Mouse (Mus musculus) hindbrain, embryonic 14.5 days (tissue): ENCODE measurements at regions not wholly inside any gene's neighbourhood (a gene's known extent, or its start where the extent isn't known, plus 50 kb on each side); places are given as distances from the start of the nearest gene placed in this dataset.

Experiments
- ATAC-seq: fragments of 200-750 bp; cut with Nextera tagmentation; 2 replicates; pipeline ENCODE4 v1.8.0; 2017; ENCODE audit warnings: moderate number of reproducible peaks, mild to moderate bottlenecking, moderate TSS enrichment, moderate library complexity; ENCODE audit not compliant: low FRiP score
- DNase-seq: peaks from one replicate; pipeline ENCODE4 v3.0.0-alpha.2; 2015; ENCODE audit warnings: low spot score
- H3K27ac ChIP-seq: fragments of 300-500 bp; sonication (generic); 2 replicates; pipeline ENCODE4 v1.5.1; 2014; ENCODE audit warnings: mild to moderate bottlenecking, moderate library complexity
- H3K27me3 ChIP-seq: fragments of 300-500 bp; sonication (generic); 2 replicates; pipeline ENCODE4 v1.6.1; 2014; ENCODE audit warnings: mild to moderate bottlenecking, low read length, mixed read lengths; ENCODE audit not compliant: control insufficient read depth, insufficient read depth
- H3K36me3 ChIP-seq: fragments of 300-500 bp; sonication (generic); replicated peaks from 2 replicates; pipeline ENCODE4 v1.6.1; 2014; ENCODE audit not compliant: control insufficient read depth, insufficient read depth
- H3K4me1 ChIP-seq: fragments of 300-500 bp; sonication (generic); replicated peaks from 2 replicates; pipeline ENCODE4 v1.6.1; 2014; ENCODE audit warnings: antibody characterized with exemption, low read length, mixed read lengths; ENCODE audit not compliant: control insufficient read depth, insufficient read depth
- H3K4me2 ChIP-seq: fragments of 300-500 bp; sonication (generic); replicated peaks from 2 replicates; pipeline ENCODE4 v1.6.1; 2014; ENCODE audit warnings: mild to moderate bottlenecking, moderate library complexity
- H3K4me3 ChIP-seq: fragments of 300-500 bp; sonication (generic); replicated peaks from 2 replicates; pipeline ENCODE4 v1.5.1; 2014; ENCODE audit warnings: mild to moderate bottlenecking, low read length
- H3K9ac ChIP-seq: fragments of 300-500 bp; sonication (generic); 2 replicates; pipeline ENCODE4 v1.6.1; 2014
- H3K9me3 ChIP-seq: fragments of 300-500 bp; sonication (generic); 2 replicates; pipeline ENCODE4 v1.6.1; 2016; ENCODE audit warnings: low read length; ENCODE audit not compliant: control insufficient read depth
- WGBS: fragments of 180-500 bp; shearing (Covaris S2); extraction: QIAGEN DNeasy Blood & Tissue Kit; methylation state at CpG from one replicate; pipeline ENCODE4 v1.1.7; 2014; 5-methylcytosine and 5-hydroxymethylcytosine counted together

DNA sequence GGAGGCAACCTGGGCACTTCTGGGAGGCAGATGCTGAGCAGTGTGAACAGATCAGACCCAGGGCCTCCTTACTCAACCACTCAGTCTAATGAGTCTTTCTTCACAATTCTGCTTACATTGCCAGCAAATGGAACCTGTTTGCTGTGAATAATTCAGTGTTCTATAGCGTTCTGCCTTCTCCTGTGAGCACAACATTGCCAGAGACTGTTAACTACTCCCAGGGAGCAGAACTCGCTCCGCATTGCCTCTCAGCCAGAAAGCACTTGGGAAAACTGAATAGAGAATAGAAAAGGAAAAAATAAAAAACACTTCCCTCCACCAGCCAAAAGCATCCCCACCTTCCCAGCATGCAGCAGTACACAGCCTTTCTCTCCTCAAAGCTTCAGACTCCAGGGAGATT lies 51.5 kb downstream of the Aym1 start:
- Histone ChIP-seq H3K36me3 (no peaks in the 10 kb centered on the region), H3K4me2 (no peak overlapping the region), H3K27ac (peak overlapping the region; percentile 53; the same call in 1 of the 2 replicates), H3K9ac (no peak overlapping the region), H3K4me1 (peaks cover 14% of the 10 kb centered on the region), H3K9me3 (no peaks in the 10 kb centered on the region), H3K27me3 (peaks cover 4% of the 10 kb centered on the region; the same call in 1 of the 2 replicates), H3K4me3 (no peak overlapping the region)
- ATAC-seq (no peak), DNase-seq (no peak)
- WGBS: 52% methylated on average over 3 of the region's 3 CpGs

DNA sequence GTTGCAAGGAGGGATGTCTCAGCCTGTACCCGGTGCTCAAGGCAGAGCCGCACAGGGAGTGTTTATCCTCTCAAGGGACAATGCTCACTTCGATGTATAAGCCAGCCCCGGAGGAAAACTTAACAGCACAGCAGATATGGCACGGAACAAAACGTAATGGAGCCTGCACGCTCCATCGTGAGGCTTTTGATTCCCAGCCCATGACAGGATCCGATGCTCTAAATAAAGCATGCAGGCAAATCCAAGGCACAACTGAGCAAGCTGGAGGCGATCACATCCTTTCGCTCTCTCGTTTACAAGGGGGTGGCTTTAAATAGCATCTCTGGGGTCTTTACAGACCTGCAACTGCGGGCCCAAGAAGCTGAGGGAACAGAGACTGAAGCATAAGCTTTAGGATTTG lies 53.9 kb downstream of the Aym1 start:
- Histone ChIP-seq H3K36me3 (no peaks in the 10 kb centered on the region), H3K9ac (peak overlapping the region; percentile 46), H3K27ac (peak overlapping the region; percentile 59), H3K4me2 (no peak overlapping the region), H3K27me3 (peaks cover 4% of the 10 kb centered on the region; the same call in 1 of the 2 replicates), H3K4me3 (no peak overlapping the region), H3K9me3 (no peaks in the 10 kb centered on the region), H3K4me1 (peaks cover 20% of the 10 kb centered on the region)
- 57% methylated on average over 13 of the region's 13 CpGs for WGBS
- DNase-seq: no peak
- ATAC-seq: no peak

DNA sequence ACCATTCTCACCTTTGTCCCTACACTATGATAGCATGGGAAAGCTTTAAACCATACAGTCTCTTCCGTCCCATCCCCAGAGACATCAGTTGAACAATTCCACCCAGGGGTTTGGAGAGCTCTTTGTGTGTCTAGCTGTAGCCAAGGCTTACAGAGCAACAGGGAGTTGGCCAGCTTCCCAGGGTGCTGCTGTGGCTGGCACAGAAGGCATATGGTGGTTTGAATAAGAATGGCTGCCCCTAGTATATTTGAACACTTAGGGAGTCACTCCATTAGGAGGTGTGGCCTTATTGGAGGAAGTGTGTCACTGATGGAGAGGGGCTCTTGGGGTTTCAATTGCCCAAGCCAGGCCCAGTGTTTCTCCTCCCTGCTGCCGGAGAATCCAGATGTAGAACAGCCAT lies 57.5 kb downstream of the Aym1 start:
- Histone ChIP-seq H3K9ac (no peak overlapping the region), H3K36me3 (no peaks in the 10 kb centered on the region), H3K27me3 (peaks cover 4% of the 10 kb centered on the region; the same call in 1 of the 2 replicates), H3K4me3 (no peak overlapping the region), H3K4me2 (no peak overlapping the region), H3K27ac (no peak overlapping the region), H3K9me3 (no peaks in the 10 kb centered on the region), H3K4me1 (peaks cover 27% of the 10 kb centered on the region)
- 76% methylated on average over 2 of the region's 2 CpGs for WGBS
- no peak for ATAC-seq
- DNase-seq: peak; percentile 53

DNA sequence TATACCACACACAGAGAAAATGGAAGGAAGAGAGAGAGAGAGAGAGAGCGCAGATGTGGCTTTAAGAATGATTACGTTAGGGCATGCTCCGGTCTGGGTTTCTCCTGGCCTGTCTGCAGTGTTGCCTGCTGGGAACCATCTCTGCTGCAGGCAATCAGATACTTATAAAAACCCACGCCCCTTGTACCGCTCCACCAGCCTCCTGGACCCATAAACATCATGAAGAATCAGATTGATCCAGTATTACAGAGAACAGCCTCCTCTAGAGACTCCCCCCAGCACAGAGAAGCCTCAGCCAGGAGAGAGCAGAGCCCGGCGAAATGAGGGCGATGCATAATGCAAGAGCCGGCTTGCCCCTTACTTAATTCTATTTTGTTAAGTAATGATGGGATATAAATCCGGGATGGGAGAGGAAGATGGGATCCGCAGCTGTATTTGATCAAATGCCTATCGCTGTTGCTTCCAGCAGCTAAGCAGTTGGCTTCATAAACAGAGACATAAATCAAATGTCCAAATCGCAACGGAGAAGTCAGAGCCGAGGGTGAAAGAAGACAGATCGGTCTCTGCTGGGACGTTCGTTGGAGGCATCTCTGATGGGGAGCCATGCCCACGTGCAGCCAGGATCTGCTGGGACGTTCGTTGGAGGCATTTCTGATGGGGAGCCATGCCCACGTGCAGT lies 61.4 kb downstream of the Aym1 start:
- peak overlapping the region; percentile 9 for H3K27ac ChIP-seq

DNA sequence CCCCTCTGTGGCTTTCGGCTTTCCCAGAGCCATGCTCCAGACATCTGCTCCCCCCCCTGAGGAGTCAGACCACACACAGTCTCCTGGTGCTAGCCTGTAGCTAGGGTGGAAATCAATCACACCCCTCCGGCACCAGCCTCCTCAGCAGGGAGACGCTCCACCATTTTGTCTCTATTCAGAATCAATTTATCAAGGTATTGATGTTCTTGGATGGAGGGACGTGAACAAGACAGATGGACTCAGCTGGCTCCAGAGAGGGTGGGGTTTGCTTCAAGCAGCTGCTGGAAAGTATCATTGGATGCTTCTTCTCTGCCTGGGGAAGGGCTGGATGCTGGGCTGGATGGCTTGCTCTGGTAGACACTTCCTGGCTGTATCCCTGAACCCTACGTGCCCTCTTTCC lies 63.5 kb downstream of the Aym1 start:
- Histone ChIP-seq H3K27me3 (no peaks in the 10 kb centered on the region), H3K9ac (no peak overlapping the region), H3K4me1 (peaks cover 19% of the 10 kb centered on the region), H3K4me2 (no peak overlapping the region), H3K9me3 (no peaks in the 10 kb centered on the region), H3K4me3 (no peak overlapping the region), H3K36me3 (no peaks in the 10 kb centered on the region), H3K27ac (no peak overlapping the region)
- no peak for DNase-seq
- 0 out of 2 replicates have a peak, but pooled peaks have one; percentile 40 for ATAC-seq
- WGBS: 16% methylated on average over 5 of the region's 5 CpGs

More for the DNA sequence above, 61.4 kb downstream of the Aym1 start:
- H3K4me1 ChIP-seq: peaks cover 26% of the 10 kb centered on the region
- ATAC-seq (0 out of 2 replicates have a peak, but pooled peaks have one; percentile 46), DNase-seq (no peak)
- H3K4me2 ChIP-seq: no peak overlapping the region
- H3K27me3 ChIP-seq: peaks cover under 1% of the 10 kb centered on the region; the same call in 1 of the 2 replicates
- WGBS: 58% methylated on average over 22 of the region's 22 CpGs
- no peaks in the 10 kb centered on the region for H3K9me3 ChIP-seq
- H3K9ac ChIP-seq: no peak overlapping the region; the same call in 1 of the 2 replicates
- no peak overlapping the region for H3K4me3 ChIP-seq
- no peaks in the 10 kb centered on the region for H3K36me3 ChIP-seq

DNA sequence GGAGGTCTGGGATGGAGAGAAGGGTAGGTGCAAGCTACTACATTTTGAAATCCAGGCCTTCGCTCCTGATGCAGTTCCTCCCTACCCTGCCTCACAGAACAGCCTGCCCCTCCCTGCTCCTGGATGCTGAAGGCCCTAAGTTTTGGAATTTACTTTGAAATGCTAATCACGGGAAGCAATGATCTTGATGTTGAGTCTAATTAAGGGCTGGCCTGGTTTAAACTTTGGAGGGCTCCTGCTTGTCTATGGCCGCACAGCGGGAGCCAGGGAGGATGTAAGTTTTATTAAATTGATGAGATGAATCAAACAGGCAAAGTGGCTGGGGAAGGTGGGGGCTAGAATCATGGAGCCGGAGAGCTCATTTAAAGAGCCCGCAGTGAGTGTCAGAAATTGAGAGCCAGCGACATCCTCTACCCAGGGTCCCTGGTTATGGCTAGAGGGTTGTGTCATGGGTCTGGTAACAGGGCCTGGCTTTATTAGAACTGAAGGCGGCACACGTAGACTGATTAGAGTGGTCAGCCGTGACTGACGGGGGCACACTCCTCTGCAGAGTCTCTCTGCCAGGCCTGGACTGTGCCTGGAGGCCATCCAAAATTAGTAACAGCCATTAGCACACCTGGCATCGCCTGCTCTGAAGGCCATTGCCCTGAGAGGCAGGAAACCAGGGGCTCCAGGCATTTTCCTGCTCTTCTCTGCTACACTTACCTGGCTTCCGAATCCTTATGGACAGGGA lies 65.1 kb downstream of the Aym1 start:
- DNase-seq (no peak), ATAC-seq (no peak)
- Histone ChIP-seq H3K4me2 (no peak overlapping the region), H3K4me1 (peaks cover 19% of the 10 kb centered on the region), H3K27me3 (no peaks in the 10 kb centered on the region), H3K9me3 (no peaks in the 10 kb centered on the region), H3K27ac (no peak overlapping the region), H3K9ac (no peak overlapping the region), H3K4me3 (no peak overlapping the region), H3K36me3 (no peaks in the 10 kb centered on the region)
- WGBS: 57% methylated on average over 13 of the region's 13 CpGs

DNA sequence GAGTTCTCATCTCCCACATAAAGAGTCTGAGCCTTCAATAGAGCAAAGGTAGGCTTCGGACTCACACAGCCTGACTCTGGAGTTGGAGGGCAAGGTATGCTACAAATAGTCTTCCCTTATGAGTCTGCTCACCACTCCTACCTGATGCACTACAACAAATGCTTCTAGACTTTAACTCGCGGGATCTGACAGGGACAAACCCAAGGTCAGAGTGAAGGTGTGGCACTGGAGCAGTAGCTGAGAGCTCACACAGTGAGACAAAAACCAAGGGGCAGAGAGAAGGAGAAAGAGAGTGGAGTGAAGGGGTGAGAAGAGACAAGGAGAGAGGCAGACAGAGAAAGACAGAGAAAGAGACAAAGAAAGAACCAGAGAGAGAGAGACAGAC lies 65.6 kb downstream of the Aym1 start:
- Histone ChIP-seq H3K4me1 (peaks cover 19% of the 10 kb centered on the region), H3K4me3 (no peak overlapping the region), H3K9me3 (no peaks in the 10 kb centered on the region), H3K27ac (no peak overlapping the region), H3K9ac (no peak overlapping the region), H3K36me3 (no peaks in the 10 kb centered on the region), H3K27me3 (no peaks in the 10 kb centered on the region), H3K4me2 (no peak overlapping the region)
- DNase-seq: no peak
- ATAC-seq: no peak
- WGBS: 96% methylated on average over 3 of the region's 3 CpGs

DNA sequence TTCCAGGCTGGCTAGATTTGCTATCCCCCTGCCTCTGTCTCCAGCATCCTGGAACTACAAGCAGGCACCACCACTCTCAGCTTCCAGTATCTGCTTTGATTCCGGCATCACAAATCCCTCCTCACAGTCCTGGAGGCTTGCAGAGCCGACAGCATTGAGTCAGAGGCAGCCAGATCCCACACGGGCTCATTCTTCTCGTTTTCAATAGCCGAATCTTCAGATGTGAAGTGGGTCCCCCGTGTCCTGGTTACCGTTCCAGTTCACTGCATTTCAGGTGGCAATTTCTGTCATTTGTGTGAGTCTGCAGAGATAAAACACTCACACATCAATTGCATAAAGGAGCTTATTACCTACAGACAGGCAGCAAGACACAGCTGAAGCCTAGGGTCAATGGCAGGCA lies 62.4 kb upstream of the Wscd2 start:
- no peak for ATAC-seq
- Histone ChIP-seq H3K9ac (no peak overlapping the region), H3K27ac (peak overlapping the region; percentile 26; the same call in 1 of the 2 replicates), H3K27me3 (no peaks in the 10 kb centered on the region), H3K4me1 (no peaks in the 10 kb centered on the region; the same call in 1 of the 2 replicates), H3K36me3 (no peaks in the 10 kb centered on the region), H3K4me2 (no peak overlapping the region), H3K9me3 (no peaks in the 10 kb centered on the region), H3K4me3 (no peak overlapping the region)
- DNase-seq: no peak
- 47% methylated on average over 7 of the region's 7 CpGs for WGBS

DNA sequence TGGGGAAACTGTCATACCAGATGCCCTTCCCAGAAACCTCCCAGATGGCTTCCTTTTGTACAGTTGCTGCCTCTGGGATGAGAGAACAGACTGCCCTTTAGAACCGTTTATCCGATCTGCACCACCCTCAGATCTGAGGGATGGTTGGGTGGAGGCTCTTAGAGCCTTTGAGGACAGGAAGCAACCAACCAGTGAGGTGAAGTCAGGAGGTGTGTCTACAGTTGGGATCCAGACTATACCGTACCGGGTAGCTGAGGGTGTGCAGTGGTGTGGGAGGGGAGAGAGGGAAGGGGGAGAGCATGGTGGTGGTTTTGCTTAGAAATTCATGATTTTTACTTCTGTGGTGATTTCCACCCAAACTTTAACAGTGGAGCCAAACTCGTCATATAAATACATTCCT lies 58.8 kb upstream of the Wscd2 start:
- whole genome bisulfite sequencing: 72% methylated on average over 5 of the region's 5 CpGs
- DNase-seq (no peak), ATAC-seq (no peak)
- H3K4me3 ChIP-seq: no peak overlapping the region
- no peak overlapping the region for H3K27ac ChIP-seq
- H3K4me1 ChIP-seq: no peaks in the 10 kb centered on the region; the same call in 1 of the 2 replicates
- H3K36me3 ChIP-seq: no peaks in the 10 kb centered on the region
- no peak overlapping the region for H3K9ac ChIP-seq
- no peaks in the 10 kb centered on the region for H3K27me3 ChIP-seq
- no peaks in the 10 kb centered on the region for H3K9me3 ChIP-seq
- no peak overlapping the region for H3K4me2 ChIP-seq
